Mouse (Mus musculus) right cerebral cortex, postnatal 10 days (tissue): ENCODE measurements at regions not wholly inside any gene's neighbourhood (a gene's known extent, or its start where the extent isn't known, plus 50 kb on each side); places are given as distances from the start of the nearest gene placed in this dataset.
A peak's percentile ranks its signal among the peaks of the same experiment; 100 is the strongest.

ENCODE experiments used
- DNase-seq, 2 experiments: peaks; one replicate each; pipeline ENCODE4 v3.0.0; 2021; ENCODE audit warnings: low spot score in 2 of 2

GRCm38 (mm10) chr10:16438414-16438813 is 1284.6 kb upstream of the Cited2 start:
- DNase-seq: no peak

DNA sequence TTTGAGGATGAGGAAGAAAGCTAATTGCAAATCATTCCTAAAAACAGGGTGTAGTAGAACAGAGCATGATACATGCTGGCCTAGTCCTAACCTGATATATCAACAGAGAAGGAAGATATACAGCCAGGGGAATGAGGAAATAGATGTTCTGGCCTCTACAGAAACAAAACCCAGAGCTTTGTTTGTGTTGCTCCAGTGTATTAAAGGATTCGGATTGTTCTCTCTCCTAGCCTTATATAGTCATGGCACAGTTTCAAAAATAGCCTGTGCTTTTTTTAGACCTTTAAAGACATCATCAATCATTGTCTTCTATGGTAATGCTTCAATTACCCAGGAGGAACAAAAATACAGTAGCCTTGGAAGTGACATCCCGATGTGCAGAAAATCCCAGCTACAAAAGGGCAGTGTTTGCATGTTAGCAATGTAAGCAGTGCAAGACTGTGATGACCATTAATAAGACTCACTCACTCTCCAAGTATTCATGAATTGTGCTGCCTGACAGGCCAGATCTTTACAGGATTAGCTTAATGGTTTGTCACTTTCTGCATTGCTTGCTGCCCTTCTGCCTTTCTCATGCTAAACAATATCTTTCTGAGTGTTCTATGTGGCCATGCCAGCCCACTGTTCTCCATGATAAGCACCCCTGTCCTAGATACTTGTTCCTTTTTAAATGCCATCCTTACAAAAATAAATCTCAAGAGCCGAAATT is 1281.9 kb upstream of the Cited2 start:
- DNase-seq: no peak

- DNase-seq: no peak
These were observed 1281.4 kb upstream of the Cited2 start for GRCm38 (mm10) chr10:16441661-16442072.

DNA sequence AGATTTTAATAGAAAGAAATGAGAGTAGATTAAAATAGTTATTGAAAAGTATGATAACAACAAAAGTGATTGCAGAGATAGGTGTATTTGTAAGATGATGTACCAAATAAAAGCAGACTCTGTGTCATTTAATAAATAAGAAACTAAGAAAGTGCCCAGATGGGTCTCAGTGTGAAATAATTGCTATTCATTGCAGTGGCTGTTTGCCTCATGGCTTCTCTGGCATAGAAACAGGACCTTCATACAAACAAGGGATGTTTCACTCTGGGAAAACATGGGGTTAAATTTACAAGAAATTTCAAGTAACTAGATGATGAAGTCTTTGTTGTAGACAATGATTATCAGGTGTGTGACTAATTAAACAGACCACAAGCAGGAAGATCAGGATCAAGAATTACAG is 1279.1 kb upstream of the Cited2 start:
- DNase-seq: no peak

DNA sequence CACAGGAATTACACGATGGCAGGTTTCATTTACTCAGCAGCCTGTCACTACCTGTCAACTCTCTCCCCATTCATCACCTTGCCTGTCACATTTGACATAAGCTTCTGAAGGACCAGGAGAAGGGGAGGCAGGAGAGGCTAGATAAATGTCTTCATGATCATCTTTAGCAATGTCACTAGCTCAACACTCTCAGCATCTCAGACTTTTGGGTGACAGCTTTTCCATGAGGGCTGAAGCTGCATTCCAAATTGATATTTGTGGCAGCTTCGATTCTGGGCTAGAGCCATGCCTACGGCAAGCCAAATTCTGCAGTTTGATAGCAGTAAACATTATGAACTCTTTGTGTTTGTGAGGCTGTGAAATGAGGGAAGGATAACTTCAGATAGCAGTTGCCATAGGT is 1255.1 kb upstream of the Cited2 start:
- peak in 1 of 2 experiments; percentile 20 for DNase-seq

GRCm38 (mm10) chr10:16469711-16470110 is 1253.3 kb upstream of the Cited2 start:
- DNase-seq: no peak

GRCm38 (mm10) chr10:16473952-16474521 is 1249.0 kb upstream of the Cited2 start:
- no peak for DNase-seq

DNA sequence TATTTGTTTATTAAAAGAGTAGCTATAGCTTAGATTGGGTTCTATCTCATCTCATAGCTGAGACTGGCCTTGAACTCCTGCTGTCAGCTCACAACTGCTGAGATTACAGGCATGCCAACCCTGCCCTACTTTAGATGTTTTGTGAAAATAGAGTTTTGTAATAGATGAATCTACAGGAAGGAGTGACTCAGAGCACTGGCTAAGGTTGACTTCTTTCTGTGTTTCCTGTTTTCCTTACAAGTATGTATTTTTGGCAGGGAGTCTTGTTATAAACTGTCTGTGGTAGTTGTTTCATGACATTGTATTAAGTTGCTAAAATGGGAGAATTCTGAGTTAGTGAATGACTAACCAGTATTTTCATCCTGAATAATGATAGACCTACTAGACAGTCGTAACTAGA is 1224.4 kb upstream of the Cited2 start:
- no peak for DNase-seq

GRCm38 (mm10) chr10:16507681-16508080 is 1215.3 kb upstream of the Cited2 start:
- DNase-seq: no peak

- no peak for DNase-seq
These were observed 1214.9 kb upstream of the Cited2 start for GRCm38 (mm10) chr10:16508161-16508560.

- no peak for DNase-seq
These were observed 1208.4 kb upstream of the Cited2 start for GRCm38 (mm10) chr10:16514656-16515055.

- no peak for DNase-seq
These were observed 1201.1 kb upstream of the Cited2 start for GRCm38 (mm10) chr10:16521895-16522294.

DNA sequence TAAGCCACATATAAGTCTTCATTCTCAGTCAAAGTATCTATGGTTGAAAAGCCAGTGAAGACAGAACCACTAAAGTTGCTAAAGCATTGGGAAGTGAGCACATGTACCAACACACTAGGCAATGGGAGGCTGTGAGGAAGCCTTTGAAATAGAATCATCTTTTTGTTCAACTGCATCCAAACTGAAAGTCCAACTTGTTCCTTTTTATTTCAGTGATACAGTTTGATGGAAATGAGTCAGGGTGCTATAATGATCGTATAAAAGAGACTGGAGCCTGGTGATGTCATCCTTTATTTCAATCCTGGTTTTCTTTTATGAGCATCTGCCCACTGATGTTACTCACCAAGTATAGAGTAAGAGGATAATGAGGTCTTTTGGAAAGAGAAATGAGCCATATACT is 1198.9 kb upstream of the Cited2 start:
- DNase-seq: no peak

DNA sequence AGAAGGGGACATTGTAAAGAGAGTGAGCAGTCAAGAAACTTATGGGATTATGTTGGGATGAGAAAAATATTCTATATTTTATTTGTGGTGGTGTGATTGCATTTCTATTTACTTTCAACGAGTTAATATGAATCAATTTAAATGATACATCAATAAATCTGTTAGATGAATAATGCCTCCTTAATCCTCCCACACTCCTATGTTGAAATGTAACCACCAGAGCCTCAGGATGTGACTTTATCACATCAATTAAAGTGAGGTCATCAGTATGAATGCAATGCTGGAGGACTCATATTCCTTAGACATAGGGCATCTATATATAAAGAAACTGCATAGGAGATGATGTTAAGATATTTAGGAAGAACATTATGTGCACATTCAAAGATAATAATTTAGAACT is 1195.3 kb upstream of the Cited2 start:
- DNase-seq: no peak

- no peak for DNase-seq
These were observed 1185.4 kb upstream of the Cited2 start for GRCm38 (mm10) chr10:16537660-16538059.

DNA sequence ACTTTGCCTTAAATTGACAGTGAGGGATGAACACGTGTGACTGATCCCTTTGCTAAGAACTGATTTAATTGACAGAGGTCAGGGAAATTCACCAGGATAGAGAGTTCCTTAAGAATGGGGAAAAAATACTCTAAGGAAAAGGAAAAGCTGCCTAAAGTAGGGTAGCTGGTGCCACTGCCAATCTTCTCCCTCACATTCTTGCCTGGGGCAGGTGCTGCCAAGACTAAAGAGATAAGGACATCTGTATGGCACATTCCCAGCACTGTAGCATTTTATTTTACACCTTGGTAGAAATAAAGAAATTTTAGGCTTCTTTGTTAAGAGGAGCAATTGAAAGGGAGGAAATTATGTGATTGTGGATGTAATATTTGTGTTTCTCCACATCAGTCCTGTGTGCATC is 1184.6 kb upstream of the Cited2 start:
- DNase-seq: no peak

DNA sequence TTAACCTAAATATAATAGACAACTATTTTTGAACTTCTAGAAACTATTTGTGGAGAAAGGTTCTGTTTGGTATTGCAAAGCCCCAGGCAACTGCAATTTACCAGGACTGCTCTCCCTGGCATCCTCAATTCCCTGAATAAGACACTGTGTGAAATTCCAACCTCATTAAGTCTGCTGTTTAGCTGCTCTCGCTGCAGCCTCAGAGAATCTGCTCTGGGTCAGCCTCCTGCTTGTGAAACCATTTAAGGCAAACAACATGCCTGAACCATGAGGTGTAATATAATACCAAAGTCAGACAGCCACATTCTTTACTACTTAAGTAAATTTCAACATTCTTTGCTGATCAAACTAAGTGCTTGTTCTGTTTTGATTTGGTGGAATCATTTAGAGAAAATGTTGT is 1177.6 kb upstream of the Cited2 start:
- DNase-seq: no peak

GRCm38 (mm10) chr10:16552861-16553635 is 1170.0 kb upstream of the Cited2 start:
- no peak for DNase-seq

DNA sequence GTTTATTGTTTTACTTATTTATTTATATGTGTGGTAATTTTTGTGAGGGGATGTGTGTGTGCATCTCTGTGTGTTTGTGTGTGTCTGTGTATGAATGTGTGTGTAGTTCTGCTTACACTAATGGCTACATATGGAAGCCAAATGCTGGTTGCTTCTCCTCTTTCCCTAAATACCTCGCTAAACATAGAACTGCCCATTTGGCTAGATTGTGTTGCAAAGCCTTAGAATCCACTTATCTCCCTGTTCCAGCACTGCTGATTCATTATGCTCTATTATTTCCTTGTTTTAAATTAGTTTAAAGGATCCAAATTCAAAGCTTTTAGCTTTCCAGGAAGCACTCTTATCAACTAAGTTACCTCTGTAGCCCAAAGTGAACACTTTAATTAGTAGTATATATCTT is 1148.5 kb upstream of the Cited2 start:
- DNase-seq: no peak

DNA sequence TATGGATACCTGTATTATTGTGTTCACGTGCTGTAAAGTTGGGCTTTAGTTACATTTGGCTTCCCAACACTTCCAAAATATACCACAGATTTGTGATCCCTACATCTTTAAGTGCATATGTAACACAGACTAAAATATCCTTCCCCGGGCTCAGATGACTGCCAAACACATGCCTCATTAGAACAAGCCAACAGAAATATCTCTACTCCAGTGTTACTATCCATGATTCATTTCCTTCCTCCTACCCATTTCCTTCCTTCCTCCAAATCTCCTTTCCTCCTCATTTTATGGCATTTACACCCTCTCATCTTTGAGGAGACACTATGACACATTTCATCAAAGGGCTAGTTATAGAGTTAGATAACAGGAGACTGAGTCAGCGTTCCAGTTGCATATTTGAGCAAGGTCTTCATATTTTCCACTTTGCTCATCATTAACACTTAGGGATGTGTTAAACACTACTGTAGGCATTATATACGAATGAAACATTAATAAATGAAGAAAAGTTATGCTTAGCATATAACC is 1144.4 kb upstream of the Cited2 start:
- DNase-seq: no peak

- no peak for DNase-seq
These were observed 1142.8 kb upstream of the Cited2 start for GRCm38 (mm10) chr10:16580200-16580599.

DNA sequence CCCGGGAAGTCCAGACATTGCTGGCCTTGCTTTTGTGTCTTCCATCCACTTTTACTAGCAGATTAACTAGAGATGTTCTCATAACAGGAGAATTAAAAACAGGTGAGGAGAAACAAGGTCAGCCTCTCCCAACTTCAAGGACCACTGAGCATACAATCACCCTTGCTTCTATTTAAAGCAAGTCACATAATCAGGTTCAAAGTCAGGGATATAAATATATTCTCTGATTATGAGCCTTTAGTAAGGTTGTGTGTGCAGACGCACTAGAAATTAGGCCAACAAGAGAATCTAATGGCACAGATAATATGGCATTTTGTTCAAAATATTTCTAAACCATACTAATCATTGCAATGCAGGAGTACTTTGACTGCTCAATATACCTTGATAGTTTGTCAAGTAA is 1134.2 kb upstream of the Cited2 start:
- no peak for DNase-seq

DNA sequence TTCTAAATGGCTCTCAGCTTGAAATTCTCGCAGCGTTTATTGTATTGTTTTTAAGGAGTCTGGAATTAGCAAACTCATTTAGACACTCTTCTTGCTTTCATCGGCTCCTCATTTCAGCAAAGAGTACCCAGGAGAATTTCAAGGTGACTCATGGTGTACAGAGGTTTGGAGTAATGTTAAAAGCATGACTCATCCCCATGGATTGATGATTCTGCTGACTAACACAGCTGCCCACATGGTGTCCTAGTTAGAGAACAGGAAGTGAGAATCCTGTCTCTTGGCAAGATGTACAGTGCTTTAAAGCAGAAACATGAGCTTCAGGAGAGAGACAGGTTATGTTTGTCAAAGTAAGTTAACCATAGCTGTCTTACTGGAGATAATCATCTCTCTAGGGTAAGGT is 1133.6 kb upstream of the Cited2 start:
- peak in 1 of 2 experiments; percentile 23 for DNase-seq
